Mouse (Mus musculus) embryonic facial prominence, embryonic 13.5 days (tissue): ENCODE results near the gene Cd44. TPM values are rescaled to one million over a fixed set of nuclear protein-coding genes. Genes with fewer than 3 reads are reported as not detected.

ENCODE experiments used
- ATAC-seq: fragments of 200-750 bp; cut with Nextera tagmentation; 2 replicates; pipeline ENCODE4 v1.8.0; 2017; ENCODE audit warnings: low read depth; ENCODE audit not compliant: insufficient number of reproducible peaks, insufficient read depth, low FRiP score, low TSS enrichment
- H3K27ac ChIP-seq: fragments of 300-500 bp; sonication (generic); 2 replicates; pipeline ENCODE4 v1.5.1; 2015; ENCODE audit warnings: moderate library complexity, mild to moderate bottlenecking, inconsistent platforms
- H3K27me3 ChIP-seq: fragments of 300-500 bp; sonication (generic); 2 replicates; pipeline ENCODE4 v1.6.1; 2015; ENCODE audit warnings: mild to moderate bottlenecking, inconsistent platforms
- H3K36me3 ChIP-seq: fragments of 300-500 bp; sonication (generic); 2 replicates; pipeline ENCODE4 v1.6.1; 2015; ENCODE audit warnings: mild to moderate bottlenecking, inconsistent platforms
- H3K4me1 ChIP-seq: fragments of 300-500 bp; sonication (generic); 2 replicates; pipeline ENCODE4 v1.6.1; 2015; ENCODE audit warnings: inconsistent platforms
- H3K4me2 ChIP-seq: fragments of 300-500 bp; sonication (generic); 2 replicates; pipeline ENCODE4 v1.6.1; 2015; ENCODE audit warnings: moderate library complexity, mild to moderate bottlenecking, inconsistent platforms
- H3K4me3 ChIP-seq: fragments of 300-500 bp; sonication (generic); 2 replicates; pipeline ENCODE4 v1.5.1; 2015; ENCODE audit warnings: mild to moderate bottlenecking, inconsistent platforms
- H3K9ac ChIP-seq: fragments of 300-500 bp; sonication (generic); 2 replicates; pipeline ENCODE4 v1.6.1; 2015; ENCODE audit warnings: mild to moderate bottlenecking, inconsistent platforms
- H3K9me3 ChIP-seq: fragments of 300-500 bp; sonication (generic); 2 replicates; pipeline ENCODE4 v1.6.1; 2016; ENCODE audit warnings: inconsistent platforms
- WGBS: fragments of 180-500 bp; shearing (Covaris S2); methylation state at CpG from one replicate; pipeline ENCODE4 v1.1.7; 2015; ENCODE audit warnings: mixed read lengths; 5-methylcytosine and 5-hydroxymethylcytosine counted together
- polyA plus RNA-seq: library from polyadenylated mRNA; unstranded; fragments of >200 nt; fragmentation: Nextera tagmentation; extraction: Ambion mirVana; gene quantifications from 2 replicates; pipeline ENCODE4 v1.2.1, GENCODE M21; 2015

Cd44 gene
- polyA plus RNA-seq, 1 experiment from 2014 or later: 25.5 TPM

DNA sequence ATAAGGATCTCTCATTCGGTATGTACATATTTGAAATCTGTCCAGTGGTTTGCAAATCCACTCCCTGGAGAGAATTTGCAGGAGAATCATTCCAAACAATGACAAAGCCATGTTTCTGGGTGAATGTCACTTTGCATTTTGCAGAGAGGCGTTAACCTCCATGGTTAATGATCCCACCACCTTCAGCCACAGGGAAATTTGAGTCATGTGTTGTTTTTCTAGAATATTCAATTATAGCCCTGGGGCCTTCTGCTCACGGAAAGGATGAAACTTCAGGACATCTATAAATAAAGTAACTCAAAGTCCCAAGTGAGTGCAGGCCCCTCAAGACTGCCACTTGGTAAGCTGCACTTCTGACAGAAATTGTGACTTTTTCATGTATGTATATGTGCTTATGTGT is 33.4 kb upstream of the Cd44 start:
- Histone ChIP-seq H3K4me2 (no peak overlapping the region), H3K4me1 (0 out of 2 replicates have a peak, but pooled peaks cover 4% of the 10 kb centered on the region), H3K4me3 (no peak overlapping the region), H3K27me3 (no peaks in the 10 kb centered on the region), H3K9ac (no peak overlapping the region), H3K27ac (no peak overlapping the region), H3K36me3 (no peaks in the 10 kb centered on the region), H3K9me3 (no peaks in the 10 kb centered on the region)
- ATAC-seq: no peak
- WGBS: 51% methylated on average over 3 of the region's 3 CpGs

DNA sequence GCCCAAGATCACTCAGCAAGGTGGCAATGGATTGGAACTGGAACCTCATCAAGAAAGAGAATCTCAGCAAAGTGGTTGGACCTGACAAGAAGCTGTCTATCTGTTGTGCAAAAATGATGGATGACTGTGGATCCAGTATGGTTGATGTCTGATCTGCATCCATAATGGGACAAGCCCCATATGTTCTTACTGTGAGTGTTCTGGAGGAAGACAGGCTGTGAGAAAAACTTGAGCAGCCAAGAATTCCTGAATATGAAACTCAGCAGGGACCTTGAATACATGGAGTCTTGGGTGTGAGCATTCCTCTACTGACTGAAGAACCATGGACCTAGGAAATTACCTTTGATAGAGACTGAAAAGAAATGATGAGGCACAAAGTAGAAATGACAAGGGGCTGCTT is 32.3 kb upstream of the Cd44 start:
- H3K4me1 ChIP-seq: 0 out of 2 replicates have a peak, but pooled peaks cover 4% of the 10 kb centered on the region
- H3K9ac ChIP-seq: no peak overlapping the region
- H3K27ac ChIP-seq: no peak overlapping the region
- no peaks in the 10 kb centered on the region for H3K27me3 ChIP-seq
- no peaks in the 10 kb centered on the region for H3K9me3 ChIP-seq
- no peak for ATAC-seq
- H3K36me3 ChIP-seq: no peaks in the 10 kb centered on the region
- H3K4me3 ChIP-seq: no peak overlapping the region
- H3K4me2 ChIP-seq: no peak overlapping the region

DNA sequence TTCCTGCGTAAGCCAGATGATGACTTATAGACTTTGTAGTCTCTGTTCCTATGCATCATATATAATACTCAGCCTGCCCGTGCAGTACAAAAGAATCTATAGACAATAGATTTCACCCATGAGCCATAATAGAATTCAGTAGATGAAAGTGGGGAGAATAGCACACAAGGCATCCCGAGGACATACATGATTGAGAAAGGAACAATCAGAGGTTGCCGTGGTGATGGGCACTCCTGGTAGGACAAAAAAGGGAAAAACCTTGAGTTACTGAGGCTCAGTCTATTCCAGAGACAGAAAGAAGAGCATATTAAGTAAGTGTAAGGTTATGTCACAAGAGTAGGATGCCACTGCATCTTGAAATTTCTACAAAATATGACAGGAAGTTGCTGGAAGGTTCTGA is 31.7 kb upstream of the Cd44 start:
- 0 out of 2 replicates have a peak, but pooled peaks cover 4% of the 10 kb centered on the region for H3K4me1 ChIP-seq
- H3K27me3 ChIP-seq: no peaks in the 10 kb centered on the region
- no peak overlapping the region for H3K4me3 ChIP-seq
- no peaks in the 10 kb centered on the region for H3K36me3 ChIP-seq
- ATAC-seq: no peak
- no peak overlapping the region for H3K4me2 ChIP-seq
- H3K27ac ChIP-seq: no peak overlapping the region
- H3K9ac ChIP-seq: no peak overlapping the region
- 81% methylated on average over 4 of the region's 4 CpGs for WGBS
- no peaks in the 10 kb centered on the region for H3K9me3 ChIP-seq

DNA sequence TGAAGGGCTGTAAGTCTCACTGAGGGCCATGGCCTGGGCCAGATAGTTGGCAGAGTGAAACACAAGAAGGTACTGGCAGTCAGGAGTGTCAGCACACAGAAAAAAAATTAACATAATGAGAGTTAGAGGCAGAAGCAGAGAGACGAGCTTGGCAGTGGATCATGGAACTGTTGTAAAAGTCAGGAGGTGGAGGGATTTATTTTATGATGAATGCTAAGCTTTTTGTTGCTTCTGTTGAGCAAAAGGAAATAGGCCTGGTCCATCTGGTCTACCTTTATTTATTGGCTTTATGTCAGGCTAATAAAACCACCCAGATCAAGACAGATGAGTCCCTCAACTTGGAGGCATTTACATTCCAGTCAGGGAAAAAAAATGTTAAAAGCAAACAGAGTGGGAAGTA is 31.2 kb upstream of the Cd44 start:
- no peaks in the 10 kb centered on the region for H3K9me3 ChIP-seq
- no peaks in the 10 kb centered on the region for H3K27me3 ChIP-seq
- 37% methylated on average over 1 of the region's 1 CpGs for WGBS
- H3K27ac ChIP-seq: no peak overlapping the region
- H3K9ac ChIP-seq: no peak overlapping the region
- no peak for ATAC-seq
- H3K36me3 ChIP-seq: no peaks in the 10 kb centered on the region
- no peak overlapping the region for H3K4me3 ChIP-seq
- H3K4me2 ChIP-seq: no peak overlapping the region
- 0 out of 2 replicates have a peak, but pooled peaks cover 4% of the 10 kb centered on the region for H3K4me1 ChIP-seq

DNA sequence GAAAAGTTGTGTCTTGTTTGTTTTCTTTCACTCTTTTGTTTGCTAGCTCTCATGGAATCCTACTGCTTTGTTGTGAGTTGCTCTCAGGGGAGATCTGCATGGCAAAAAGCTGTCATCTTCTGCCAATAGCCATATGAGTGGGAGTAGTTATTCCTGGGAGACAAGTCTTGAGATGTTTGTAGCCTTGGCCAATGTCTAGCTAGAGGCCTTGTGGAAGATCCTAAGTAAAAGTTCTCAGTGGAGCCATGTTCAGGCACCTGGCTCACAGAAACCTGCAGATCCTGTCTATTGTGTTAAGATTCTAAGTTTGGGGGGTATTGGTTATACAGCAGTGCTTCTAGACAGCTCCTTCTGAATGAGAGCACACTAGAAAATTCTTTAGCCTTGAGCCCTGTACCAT is 26.7 kb upstream of the Cd44 start:
- H3K27me3 ChIP-seq: no peaks in the 10 kb centered on the region
- no peak overlapping the region for H3K4me2 ChIP-seq
- H3K27ac ChIP-seq: no peak overlapping the region
- ATAC-seq: no peak
- H3K9me3 ChIP-seq: no peaks in the 10 kb centered on the region
- no peak overlapping the region for H3K4me3 ChIP-seq
- no peak overlapping the region for H3K9ac ChIP-seq
- no peaks in the 10 kb centered on the region for H3K4me1 ChIP-seq
- no peaks in the 10 kb centered on the region for H3K36me3 ChIP-seq

DNA sequence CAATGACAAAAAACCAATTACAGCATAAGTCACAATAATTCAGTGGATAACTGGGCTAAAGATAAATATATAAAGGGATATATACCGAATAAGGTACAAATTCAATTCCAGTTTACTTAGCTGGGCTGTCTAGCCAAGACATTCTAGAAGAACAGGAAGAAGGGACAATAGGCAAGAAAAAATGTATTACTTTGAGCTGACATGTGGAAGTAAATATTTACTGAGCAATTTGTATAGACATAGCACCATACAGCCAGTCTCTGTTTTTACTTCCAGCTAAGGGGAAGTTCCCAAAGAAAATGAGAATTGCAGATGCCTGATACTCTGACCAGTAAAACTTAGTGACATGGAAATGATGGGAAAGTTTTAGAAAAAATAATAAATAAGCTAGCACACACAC is 23.0 kb upstream of the Cd44 start:
- H3K36me3 ChIP-seq: no peaks in the 10 kb centered on the region
- H3K9me3 ChIP-seq: no peaks in the 10 kb centered on the region
- 79% methylated on average over 1 of the region's 1 CpGs for WGBS
- H3K4me1 ChIP-seq: no peaks in the 10 kb centered on the region
- no peak overlapping the region for H3K27ac ChIP-seq
- H3K4me3 ChIP-seq: no peak overlapping the region
- no peak for ATAC-seq
- no peak overlapping the region for H3K9ac ChIP-seq
- H3K27me3 ChIP-seq: no peaks in the 10 kb centered on the region
- no peak overlapping the region for H3K4me2 ChIP-seq

DNA sequence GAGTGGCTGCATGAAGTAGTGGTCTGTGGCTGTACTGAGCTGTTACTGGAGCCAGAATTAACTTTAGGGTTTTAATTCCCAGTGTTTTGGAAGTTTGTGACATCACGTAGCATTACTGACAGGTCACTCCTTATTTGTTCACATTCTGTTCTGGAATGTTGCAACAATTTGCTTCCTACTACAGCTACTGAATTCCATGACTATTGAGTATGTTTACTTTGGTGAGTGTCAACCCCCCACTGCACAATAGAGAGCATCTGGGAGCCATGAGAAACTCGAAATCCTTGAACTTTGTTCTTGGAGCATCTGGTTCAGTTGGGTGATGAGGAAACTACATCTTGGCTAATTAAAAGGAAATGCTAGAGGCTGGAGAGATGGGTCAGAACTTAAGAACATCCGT is 22.2 kb upstream of the Cd44 start:
- H3K27ac ChIP-seq: no peak overlapping the region
- no peaks in the 10 kb centered on the region for H3K36me3 ChIP-seq
- no peak overlapping the region for H3K4me2 ChIP-seq
- no peak overlapping the region for H3K9ac ChIP-seq
- ATAC-seq: no peak
- no peaks in the 10 kb centered on the region for H3K9me3 ChIP-seq
- H3K4me1 ChIP-seq: no peaks in the 10 kb centered on the region
- 61% methylated on average over 3 of the region's 3 CpGs for WGBS
- H3K4me3 ChIP-seq: no peak overlapping the region
- H3K27me3 ChIP-seq: no peaks in the 10 kb centered on the region

DNA sequence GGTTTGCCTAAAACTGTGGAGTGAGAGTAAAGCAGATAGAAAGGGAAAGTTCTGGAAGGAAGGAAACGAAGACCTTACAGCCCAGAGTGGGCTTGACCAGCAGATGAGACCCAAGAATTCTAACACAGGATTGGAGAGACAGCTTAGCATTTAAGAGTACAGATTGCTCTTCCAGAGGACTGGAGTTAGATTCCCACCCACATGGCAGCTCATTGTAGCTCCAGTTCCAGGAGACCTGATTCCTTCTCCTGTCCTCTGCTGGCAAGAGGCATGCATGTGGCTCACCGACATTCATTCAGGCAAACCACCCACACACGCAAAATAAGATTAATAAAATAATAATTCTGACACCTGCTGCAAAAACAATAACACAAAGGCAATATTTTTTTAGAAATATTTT is 20.6 kb upstream of the Cd44 start:
- Histone ChIP-seq H3K4me2 (no peak overlapping the region), H3K9me3 (no peaks in the 10 kb centered on the region), H3K27me3 (no peaks in the 10 kb centered on the region), H3K36me3 (no peaks in the 10 kb centered on the region), H3K27ac (no peak overlapping the region), H3K4me3 (no peak overlapping the region), H3K9ac (no peak overlapping the region), H3K4me1 (0 out of 2 replicates have a peak, but pooled peaks cover 2% of the 10 kb centered on the region)
- no peak for ATAC-seq
- 87% methylated on average over 3 of the region's 3 CpGs for WGBS

DNA sequence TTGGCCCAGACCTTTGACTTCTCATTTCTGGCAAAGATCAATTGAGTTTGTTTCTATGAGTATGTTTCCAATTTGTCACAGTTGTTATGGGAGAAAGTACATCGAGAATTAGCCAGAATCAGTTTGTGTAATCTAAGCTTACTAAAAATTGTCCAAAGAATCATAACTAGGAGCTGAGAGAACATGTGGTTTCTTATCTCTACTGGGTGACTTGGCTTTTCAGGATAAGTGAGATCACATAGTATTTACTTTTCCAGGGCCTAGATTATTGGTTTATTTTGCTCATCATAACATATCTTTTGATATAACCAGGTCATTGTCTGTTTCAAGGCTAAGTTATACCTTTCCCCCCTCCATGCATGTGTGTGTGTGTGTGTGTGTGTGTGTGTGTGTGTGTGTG is 16.8 kb upstream of the Cd44 start:
- H3K4me2 ChIP-seq: no peak overlapping the region
- no peak overlapping the region for H3K4me3 ChIP-seq
- H3K9ac ChIP-seq: no peak overlapping the region
- ATAC-seq: no peak
- no peak overlapping the region for H3K27ac ChIP-seq
- H3K9me3 ChIP-seq: no peaks in the 10 kb centered on the region
- H3K4me1 ChIP-seq: peaks cover 12% of the 10 kb centered on the region
- H3K27me3 ChIP-seq: no peaks in the 10 kb centered on the region
- H3K36me3 ChIP-seq: no peaks in the 10 kb centered on the region
- WGBS: 24% methylated on average over 1 of the region's 1 CpGs

DNA sequence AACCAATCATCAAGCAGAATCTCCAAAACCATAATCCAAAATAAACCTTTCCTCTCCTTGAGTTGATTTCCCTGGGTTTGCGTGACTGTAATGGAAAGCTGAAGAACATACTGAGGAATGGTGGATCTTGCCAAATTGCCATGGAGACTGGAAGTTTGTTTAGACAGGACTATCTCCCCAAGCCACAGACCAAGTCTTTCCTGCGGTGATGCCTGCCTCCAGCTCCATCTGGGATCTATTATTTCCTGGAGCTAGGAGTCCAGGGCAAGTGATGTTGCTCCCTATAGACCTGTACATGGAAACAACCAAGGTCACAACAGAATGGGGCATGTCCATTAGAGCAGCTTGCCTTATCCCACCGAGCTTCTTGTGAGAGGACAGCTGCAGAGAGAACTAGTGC is 15.1 kb upstream of the Cd44 start:
- no peak for ATAC-seq
- peak overlapping the region; percentile 53; the same call in 1 of the 2 replicates for H3K27ac ChIP-seq
- WGBS: 34% methylated on average over 3 of the region's 3 CpGs

DNA sequence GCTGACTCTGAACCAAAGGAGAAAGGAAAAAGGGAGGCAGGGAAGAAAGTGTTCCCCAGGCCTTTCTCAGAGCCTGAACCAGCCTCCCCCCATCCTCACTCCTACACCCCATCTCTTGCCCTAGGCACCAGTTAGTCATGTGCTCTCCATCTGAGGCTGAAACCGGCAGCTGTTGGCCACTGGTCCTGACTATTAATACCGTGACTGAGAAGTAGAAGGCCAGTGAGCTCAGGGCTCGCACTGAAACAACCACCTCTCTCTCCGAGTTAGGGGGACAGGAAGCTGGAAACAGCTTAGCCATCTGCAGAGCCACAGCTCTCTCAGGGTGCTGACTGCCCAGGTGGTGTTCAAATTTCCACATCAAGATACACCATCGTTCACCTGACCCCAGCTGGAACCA is 13.2 kb upstream of the Cd44 start:
- Histone ChIP-seq H3K9ac (no peak overlapping the region), H3K27ac (no peak overlapping the region)

More for the DNA sequence above, 15.1 kb upstream of the Cd44 start:
- Histone ChIP-seq H3K27me3 (no peaks in the 10 kb centered on the region), H3K9ac (no peak overlapping the region), H3K9me3 (no peaks in the 10 kb centered on the region), H3K4me2 (no peak overlapping the region), H3K4me3 (no peak overlapping the region), H3K36me3 (no peaks in the 10 kb centered on the region), H3K4me1 (peaks cover 12% of the 10 kb centered on the region)

DNA sequence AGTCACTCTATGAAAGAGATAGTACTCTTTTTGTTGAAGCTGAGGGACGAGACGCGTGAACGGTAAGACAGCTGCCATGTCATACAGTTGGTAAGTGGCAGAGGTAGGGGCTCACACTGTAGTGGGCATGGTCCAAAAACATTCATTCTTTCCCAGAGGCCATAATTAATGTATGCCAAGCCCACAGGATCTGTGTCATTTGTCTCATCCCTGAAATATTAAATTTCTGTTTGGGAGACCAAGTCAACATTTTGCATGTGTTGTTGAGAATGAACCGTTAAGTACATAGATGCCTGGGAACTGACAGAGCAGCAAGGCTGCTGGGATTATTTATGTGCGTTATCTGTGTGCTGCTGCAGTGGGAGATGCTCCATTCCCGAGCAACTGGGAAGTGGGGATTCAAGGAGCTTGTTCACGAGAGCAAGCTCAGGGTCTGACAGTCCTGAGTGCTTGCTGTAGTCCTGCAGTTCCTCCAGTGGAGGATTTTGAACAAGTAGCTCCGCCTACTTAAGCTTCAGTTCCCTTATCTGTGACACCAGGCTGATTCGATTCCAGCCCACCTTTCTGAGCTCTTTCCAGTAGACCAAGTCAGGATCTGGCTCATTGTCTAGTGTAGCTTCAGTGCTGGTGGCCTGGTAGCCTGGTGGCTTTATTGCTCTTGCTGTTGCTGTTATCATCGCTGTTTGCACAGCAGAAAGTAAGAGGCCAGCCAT is 12.5 kb upstream of the Cd44 start:
- H3K27ac ChIP-seq: no peak overlapping the region
- ATAC-seq: no peak
- 82% methylated on average over 11 of the region's 11 CpGs for WGBS
- H3K9ac ChIP-seq: no peak overlapping the region
- no peaks in the 10 kb centered on the region for H3K9me3 ChIP-seq
- H3K27me3 ChIP-seq: no peaks in the 10 kb centered on the region
- H3K36me3 ChIP-seq: no peaks in the 10 kb centered on the region
- H3K4me1 ChIP-seq: peaks cover 12% of the 10 kb centered on the region
- no peak overlapping the region for H3K4me2 ChIP-seq
- no peak overlapping the region for H3K4me3 ChIP-seq

More for the DNA sequence above, 13.2 kb upstream of the Cd44 start:
- no peaks in the 10 kb centered on the region for H3K36me3 ChIP-seq
- no peaks in the 10 kb centered on the region for H3K9me3 ChIP-seq
- H3K27me3 ChIP-seq: no peaks in the 10 kb centered on the region
- no peak overlapping the region for H3K4me2 ChIP-seq
- ATAC-seq: no peak
- peaks cover 12% of the 10 kb centered on the region for H3K4me1 ChIP-seq
- H3K4me3 ChIP-seq: no peak overlapping the region
- WGBS: 51% methylated on average over 5 of the region's 5 CpGs
